Comparison of ENCODE assay signal across 16 mouse cellular contexts in genomic region chr7:77445352-77446051, GRCm38 (mm10).
DNase-seq lines count a peak whose midpoint lies in the region; ATAC-seq lines count a peak whose summit lies in the region.
"Had no signal": no experiment of that assay in that cellular context is flagged by ENCODE, and none has a peak within 500 bp of the region (broad histone marks: within the 10 kb centered on the region; RNA-seq: fewer than 3 reads in every experiment).

No protein-coding gene starts in this region.

- no peaks in the 10 kb centered on the region for H3K36me3 ChIP-seq in forebrain, embryonic 10.5 days (replicated peaks)
- no peaks in the 10 kb centered on the region for H3K36me3 ChIP-seq in hindbrain, embryonic 12.5 days
- no peaks in the 10 kb centered on the region for H3K36me3 ChIP-seq in midbrain, embryonic 15.5 days (replicated peaks)
- H3K36me3 ChIP-seq: limb, embryonic 10.5 days; liver, embryonic 15.5 days had no signal

- H3K9me3 ChIP-seq in forebrain, embryonic 10.5 days: no peaks in the 10 kb centered on the region
- H3K9me3 ChIP-seq in hindbrain, embryonic 12.5 days (replicated peaks): no peaks in the 10 kb centered on the region
- no peaks in the 10 kb centered on the region for H3K9me3 ChIP-seq in midbrain, embryonic 15.5 days
- H3K9me3 ChIP-seq: limb, embryonic 10.5 days; liver, embryonic 15.5 days had no signal

- H3K4me3 ChIP-seq in forebrain, embryonic 10.5 days: no peak overlapping the region
- H3K4me3 ChIP-seq in hindbrain, embryonic 12.5 days: no peak overlapping the region
- H3K4me3 ChIP-seq in midbrain, embryonic 15.5 days: no peak overlapping the region
- H3K4me3 ChIP-seq: limb, embryonic 10.5 days; liver, embryonic 15.5 days; myocyte had no signal

- peak; percentile 0 for DNase-seq in Muller cell, postnatal 12 days (ENCODE audit: inconsistent ontology term)
- no peak for DNase-seq in forebrain, embryonic 10.5 days (ENCODE audit: extremely low spot score, low spot score)
- no peak for DNase-seq in thymus, postnatal 4 days
- DNase-seq in gastrocnemius, postnatal 36 days: no peak
- DNase-seq in lung, postnatal 36 days: no peak
- DNase-seq: cerebellum, adult 9-11 months; lung, postnatal 4 days; spleen, adult 18-20 months; thymus, postnatal 25 days had no signal

- H3K27ac ChIP-seq in forebrain, embryonic 10.5 days: 0 out of 2 replicates have a peak overlapping the region, but pooled peaks have one; percentile 35
- H3K27ac ChIP-seq in hindbrain, embryonic 12.5 days: peak overlapping the region; percentile 74
- H3K27ac ChIP-seq in midbrain, embryonic 15.5 days: no peak overlapping the region
- H3K27ac ChIP-seq: kidney, postnatal 0 days; limb, embryonic 10.5 days; liver, embryonic 15.5 days; stomach, postnatal 0 days had no signal

- no peak overlapping the region for H3K9ac ChIP-seq in hindbrain, embryonic 12.5 days
- H3K9ac ChIP-seq in midbrain, embryonic 15.5 days: no peak overlapping the region; the same call in 1 of the 2 replicates
- H3K9ac ChIP-seq: liver, embryonic 15.5 days had no signal

- peaks cover 9% of the 10 kb centered on the region; the same call in 1 of the 2 replicates for H3K4me1 ChIP-seq in forebrain, embryonic 10.5 days
- H3K4me1 ChIP-seq in hindbrain, embryonic 12.5 days: peaks cover 12% of the 10 kb centered on the region
- no peaks in the 10 kb centered on the region for H3K4me1 ChIP-seq in midbrain, embryonic 15.5 days
- H3K4me1 ChIP-seq: limb, embryonic 10.5 days; liver, embryonic 15.5 days had no signal

- H3K4me2 ChIP-seq in hindbrain, embryonic 12.5 days (replicated peaks): peak overlapping the region; percentile 32
- no peak overlapping the region for H3K4me2 ChIP-seq in midbrain, embryonic 15.5 days
- H3K4me2 ChIP-seq: liver, embryonic 15.5 days had no signal

- intact Hi-C loops in gastrocnemius, postnatal 36 days (cut with DNase I): no loop called here

- WGBS in forebrain, embryonic 10.5 days: 68% methylated on average over 11 of the region's 11 CpGs
- WGBS in hindbrain, embryonic 12.5 days: 46% methylated on average over 11 of the region's 11 CpGs
- WGBS in midbrain, embryonic 15.5 days: 41% methylated on average over 11 of the region's 11 CpGs

- no peaks in the 10 kb centered on the region for H3K27me3 ChIP-seq in forebrain, embryonic 10.5 days (ENCODE audit: poor library complexity, severe bottlenecking)
- H3K27me3 ChIP-seq in hindbrain, embryonic 12.5 days: no peaks in the 10 kb centered on the region
- H3K27me3 ChIP-seq in midbrain, embryonic 15.5 days (replicated peaks): no peaks in the 10 kb centered on the region
- H3K27me3 ChIP-seq: liver, embryonic 15.5 days had no signal

- peak; percentile 90 for ATAC-seq in hindbrain, embryonic 12.5 days (ENCODE audit: low FRiP score)
- ATAC-seq in midbrain, embryonic 15.5 days (replicated peaks): peak; percentile 65
